Mouse (Mus musculus): ENCODE data around the gene Pnpla2.

DNA sequence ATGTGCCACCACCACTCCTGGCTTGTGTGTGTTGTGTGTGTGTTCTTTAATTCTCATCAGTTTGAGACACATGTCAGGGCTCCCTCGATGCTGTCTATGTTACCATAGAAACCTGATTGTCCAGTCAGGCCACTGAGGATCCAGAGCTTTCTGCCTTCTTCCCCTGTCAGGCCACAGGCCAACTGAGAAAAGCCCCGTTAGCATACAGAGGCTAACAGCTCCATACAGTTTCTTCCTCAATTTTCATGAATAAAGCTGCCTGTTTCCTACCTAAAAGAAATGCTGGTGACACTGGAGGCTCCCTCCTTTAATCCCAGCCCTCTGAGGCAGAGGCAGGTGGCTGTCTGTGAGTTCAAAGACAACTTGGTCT is 18.5 kb upstream of the Pnpla2 start:
- TF ChIP-seq POLR2A (IDR thresholded peaks at IDR 0.05; ENCODE audit: control insufficient read depth, low read depth, low read length), result no peak
- TF ChIP-seq CTCF (IDR thresholded peaks at IDR 0.05; ENCODE audit: control insufficient read depth, insufficient read depth, insufficient replicate concordance, low read depth, low read length), result no peak
